Mouse (Mus musculus) stomach, embryonic 14.5 days (tissue): ENCODE measurements at regions not wholly inside any gene's neighbourhood (a gene's known extent, or its start where the extent isn't known, plus 50 kb on each side); places are given as distances from the start of the nearest gene placed in this dataset.

Experiments used
- ATAC-seq: fragments of 200-750 bp; cut with Nextera tagmentation; 2 replicates; pipeline ENCODE4 v1.8.0; 2017; ENCODE audit warnings: low read depth, moderate TSS enrichment; ENCODE audit not compliant: insufficient number of reproducible peaks, insufficient read depth, low FRiP score
- H3K27ac ChIP-seq: fragments of 300-500 bp; sonication (generic); 2 replicates; pipeline ENCODE4 v1.5.1; 2014; ENCODE audit warnings: mild to moderate bottlenecking, low read length, moderate library complexity, mixed read lengths
- H3K27me3 ChIP-seq: fragments of 300-500 bp; sonication (generic); 2 replicates; pipeline ENCODE4 v1.6.1; 2014; ENCODE audit warnings: low read length, control low read depth, mixed read lengths; ENCODE audit not compliant: control insufficient read depth, insufficient read depth
- H3K36me3 ChIP-seq: fragments of 300-500 bp; sonication (generic); 2 replicates; pipeline ENCODE4 v1.6.1; 2014; ENCODE audit warnings: mild to moderate bottlenecking, control low read depth, low read length, moderate library complexity, mixed read lengths; ENCODE audit not compliant: control insufficient read depth, insufficient read depth
- H3K4me1 ChIP-seq: fragments of 300-500 bp; sonication (generic); 2 replicates; pipeline ENCODE4 v1.6.1; 2014; ENCODE audit warnings: low read length, control low read depth, mixed read lengths; ENCODE audit not compliant: control insufficient read depth, insufficient read depth
- H3K4me2 ChIP-seq: fragments of 300-500 bp; sonication (generic); replicated peaks from 2 replicates; pipeline ENCODE4 v1.6.1; 2014; ENCODE audit warnings: low read depth, low read length, control low read depth
- H3K4me3 ChIP-seq: fragments of 300-500 bp; sonication (generic); 2 replicates; pipeline ENCODE4 v1.5.1; 2014; ENCODE audit warnings: low read depth, low read length, control low read depth
- H3K9ac ChIP-seq: fragments of 300-500 bp; sonication (generic); replicated peaks from 2 replicates; pipeline ENCODE4 v1.6.1; 2014; ENCODE audit warnings: low read depth, mild to moderate bottlenecking, control low read depth, low read length, moderate library complexity, mixed read lengths
- H3K9me3 ChIP-seq: fragments of 300-500 bp; sonication (generic); 2 replicates; pipeline ENCODE4 v1.6.1; 2016; ENCODE audit warnings: low read depth, low read length, control low read depth; ENCODE audit not compliant: control insufficient read depth
- WGBS: fragments of 180-500 bp; shearing (Covaris S2); extraction: QIAGEN DNeasy Blood & Tissue Kit; methylation state at CpG from one replicate; pipeline ENCODE4 v1.1.7; 2014; 5-methylcytosine and 5-hydroxymethylcytosine counted together

DNA sequence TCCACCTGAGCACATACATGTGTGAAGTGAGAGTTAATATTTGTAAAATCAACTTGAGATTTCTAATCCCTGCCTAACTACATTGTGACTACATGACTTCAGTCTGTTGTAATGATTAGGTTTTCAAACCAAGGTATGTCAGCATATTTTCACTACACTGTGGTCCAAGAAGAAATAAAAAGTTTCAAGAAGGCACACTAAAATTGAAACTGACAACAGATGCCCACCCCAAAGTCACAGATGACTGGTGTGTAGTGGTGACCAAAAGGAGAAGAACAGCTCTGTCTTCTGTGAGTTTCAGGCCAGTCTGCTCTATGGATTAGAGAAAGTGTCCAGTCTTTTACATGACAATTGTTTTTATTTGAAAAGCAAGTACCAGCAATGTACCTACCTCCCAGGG lies 255.9 kb upstream of the Klf6 start:
- no peak overlapping the region for H3K4me3 ChIP-seq
- ATAC-seq = no peak
- no peak overlapping the region for H3K27ac ChIP-seq
- no peak overlapping the region for H3K9ac ChIP-seq
- 0 out of 2 replicates have a peak, but pooled peaks cover 3% of the 10 kb centered on the region for H3K4me1 ChIP-seq
- H3K9me3 ChIP-seq = no peaks in the 10 kb centered on the region
- no peaks in the 10 kb centered on the region for H3K27me3 ChIP-seq
- H3K36me3 ChIP-seq = no peaks in the 10 kb centered on the region
- H3K4me2 ChIP-seq = no peak overlapping the region

DNA sequence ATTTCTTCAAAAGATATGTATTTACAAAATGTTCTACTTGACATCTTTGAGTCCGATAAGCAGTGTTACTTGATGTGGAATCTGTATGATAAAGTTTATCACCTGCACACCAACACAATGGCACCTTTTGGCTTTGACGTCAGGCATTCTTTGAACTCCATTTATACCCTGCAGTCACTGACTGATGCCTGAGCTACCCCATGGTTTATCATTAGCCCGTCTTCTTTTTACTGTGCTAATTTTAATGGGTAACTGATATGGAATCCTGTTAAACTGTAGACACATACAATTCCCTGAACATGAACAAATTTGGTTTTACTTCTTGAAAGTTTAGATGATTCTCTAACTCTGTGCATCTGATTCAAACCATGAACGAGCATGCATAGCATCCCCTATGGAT lies 253.8 kb upstream of the Klf6 start:
- no peak overlapping the region for H3K27ac ChIP-seq
- ATAC-seq = no peak
- H3K4me2 ChIP-seq = no peak overlapping the region

DNA sequence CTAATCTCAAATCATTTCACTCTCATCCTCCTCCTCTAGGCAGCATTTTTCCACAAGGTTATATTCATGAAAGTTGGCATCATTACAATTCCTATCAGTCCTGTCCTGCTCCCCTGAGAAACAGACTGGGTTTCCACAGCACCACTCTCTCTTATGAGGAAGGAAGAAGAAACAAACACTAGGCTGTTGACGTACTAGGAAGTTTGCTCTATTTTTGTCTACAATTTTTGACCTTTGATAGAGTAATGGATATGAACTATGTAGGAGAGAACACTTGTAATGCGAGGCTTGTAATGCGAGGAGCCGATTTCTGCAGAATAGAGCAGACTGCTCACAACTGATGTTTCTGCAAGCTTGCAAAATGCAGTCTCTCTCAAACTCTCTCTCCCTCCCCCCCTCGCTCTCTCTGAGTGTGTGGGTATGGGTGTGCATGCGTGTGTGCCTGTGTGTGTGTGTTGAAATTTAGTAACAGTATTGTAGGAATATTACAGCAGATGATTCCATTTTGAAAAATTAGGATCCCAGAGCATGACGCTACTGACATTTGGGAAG lies 247.0 kb upstream of the Klf6 start:
- 68% methylated on average over 7 of the region's 7 CpGs for whole genome bisulfite sequencing
- H3K36me3 ChIP-seq = no peaks in the 10 kb centered on the region
- H3K27ac ChIP-seq = no peak overlapping the region

More for the DNA sequence above, 253.8 kb upstream of the Klf6 start:
- Histone ChIP-seq H3K27me3 (no peaks in the 10 kb centered on the region), H3K9ac (no peak overlapping the region), H3K4me1 (0 out of 2 replicates have a peak, but pooled peaks cover 3% of the 10 kb centered on the region), H3K9me3 (no peaks in the 10 kb centered on the region), H3K36me3 (no peaks in the 10 kb centered on the region), H3K4me3 (no peak overlapping the region)
- 83% methylated on average over 4 of the region's 4 CpGs for WGBS

DNA sequence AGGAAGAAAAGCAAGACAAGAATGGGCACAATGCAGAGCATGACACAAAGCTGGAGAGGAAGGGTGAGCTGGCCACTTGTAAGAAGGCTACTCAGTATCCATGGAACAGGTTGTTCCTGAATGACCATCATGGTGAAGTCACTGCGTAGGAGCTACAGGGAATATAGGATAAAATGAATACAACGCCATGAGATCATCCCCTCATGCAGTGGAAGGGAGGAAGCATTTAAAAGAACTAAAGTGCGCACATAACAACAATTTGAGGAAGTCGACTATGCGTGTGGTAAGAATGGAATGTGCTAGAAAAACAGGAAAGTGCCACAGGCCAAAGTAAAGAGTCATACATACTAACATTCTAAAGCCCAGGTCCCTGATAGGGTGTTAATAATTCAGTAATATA lies 246.4 kb upstream of the Klf6 start:
- Histone ChIP-seq H3K4me2 (no peak overlapping the region), H3K36me3 (no peaks in the 10 kb centered on the region), H3K4me3 (no peak overlapping the region), H3K27ac (no peak overlapping the region), H3K27me3 (no peaks in the 10 kb centered on the region), H3K4me1 (no peaks in the 10 kb centered on the region), H3K9ac (no peak overlapping the region), H3K9me3 (no peaks in the 10 kb centered on the region)
- WGBS = 85% methylated on average over 5 of the region's 5 CpGs
- ATAC-seq = no peak

More for the DNA sequence above, 247.0 kb upstream of the Klf6 start:
- no peak overlapping the region for H3K4me3 ChIP-seq
- ATAC-seq = no peak
- no peaks in the 10 kb centered on the region for H3K27me3 ChIP-seq
- H3K4me2 ChIP-seq = no peak overlapping the region
- H3K4me1 ChIP-seq = no peaks in the 10 kb centered on the region
- no peak overlapping the region for H3K9ac ChIP-seq
- H3K9me3 ChIP-seq = no peaks in the 10 kb centered on the region

DNA sequence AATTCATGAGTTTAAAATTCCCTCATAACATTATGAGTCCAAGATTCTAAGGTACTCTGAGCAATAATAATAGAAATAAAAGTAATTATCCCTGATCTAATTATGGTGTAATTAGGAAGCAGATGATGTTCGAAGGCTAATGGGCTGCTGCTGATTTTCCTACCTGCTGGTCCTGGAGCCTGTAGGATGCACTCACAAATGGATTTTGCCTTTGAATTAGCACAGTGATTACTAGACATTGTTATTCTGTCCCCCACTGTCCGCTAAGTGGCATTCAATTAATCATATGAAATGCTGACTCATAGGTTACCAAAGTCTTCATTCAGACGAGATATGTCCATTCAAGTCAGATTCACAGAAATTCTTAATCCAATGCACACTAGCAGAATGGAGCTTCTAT lies 246.0 kb upstream of the Klf6 start:
- no peaks in the 10 kb centered on the region for H3K36me3 ChIP-seq
- no peaks in the 10 kb centered on the region for H3K4me1 ChIP-seq
- H3K9me3 ChIP-seq = no peaks in the 10 kb centered on the region
- 65% methylated on average over 3 of the region's 3 CpGs for WGBS
- H3K27ac ChIP-seq = no peak overlapping the region
- H3K4me2 ChIP-seq = no peak overlapping the region
- no peaks in the 10 kb centered on the region for H3K27me3 ChIP-seq
- ATAC-seq = no peak
- no peak overlapping the region for H3K9ac ChIP-seq
- H3K4me3 ChIP-seq = no peak overlapping the region

DNA sequence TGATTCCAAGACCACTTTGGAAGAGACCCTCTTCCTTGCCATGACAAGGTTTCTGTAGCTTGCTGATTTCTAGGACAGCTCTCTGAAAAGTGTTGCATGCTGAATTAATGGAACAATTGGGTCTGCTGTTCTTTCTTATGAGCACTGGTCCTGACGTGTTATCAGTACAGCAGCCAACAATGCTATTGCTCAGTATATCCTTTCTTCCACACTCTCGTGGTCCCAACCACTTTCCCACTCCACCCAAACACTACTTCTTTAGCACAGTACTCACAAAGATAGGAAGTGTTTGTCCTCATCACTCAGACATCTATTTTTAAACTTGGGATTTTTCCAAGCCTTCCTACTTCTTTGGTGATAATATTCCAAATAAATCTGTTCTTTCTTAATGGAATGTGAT lies 233.2 kb upstream of the Klf6 start:
- Histone ChIP-seq H3K4me1 (no peaks in the 10 kb centered on the region), H3K9ac (no peak overlapping the region), H3K4me2 (no peak overlapping the region), H3K27ac (no peak overlapping the region), H3K36me3 (no peaks in the 10 kb centered on the region), H3K27me3 (no peaks in the 10 kb centered on the region), H3K9me3 (no peaks in the 10 kb centered on the region), H3K4me3 (no peak overlapping the region)
- WGBS = 59% methylated on average over 2 of the region's 2 CpGs
- ATAC-seq = no peak

DNA sequence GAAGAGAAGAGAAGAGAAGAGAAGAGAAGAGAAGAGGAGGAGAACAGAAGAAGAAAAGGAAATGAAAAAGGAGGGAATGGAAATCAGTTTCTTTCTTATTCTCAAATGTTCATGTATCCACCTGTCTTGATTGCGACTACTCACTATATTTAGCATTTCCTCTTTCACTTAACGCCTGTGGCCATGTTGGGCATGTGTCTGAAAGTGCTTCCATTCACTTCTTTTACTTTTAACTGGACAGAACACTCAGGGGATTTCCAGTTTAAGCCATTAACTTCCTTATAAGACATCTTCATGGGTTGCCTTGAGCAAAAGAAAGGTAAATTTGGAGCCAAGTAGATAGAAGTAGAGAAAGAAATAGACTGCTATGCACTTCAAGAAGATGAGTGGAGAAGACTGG lies 226.3 kb upstream of the Klf6 start:
- H3K4me3 ChIP-seq = no peak overlapping the region
- no peak for ATAC-seq
- H3K27me3 ChIP-seq = no peaks in the 10 kb centered on the region
- 81% methylated on average over 2 of the region's 2 CpGs for WGBS
- H3K9me3 ChIP-seq = no peaks in the 10 kb centered on the region
- no peaks in the 10 kb centered on the region for H3K4me1 ChIP-seq
- no peak overlapping the region for H3K9ac ChIP-seq
- H3K36me3 ChIP-seq = no peaks in the 10 kb centered on the region
- no peak overlapping the region for H3K4me2 ChIP-seq
- no peak overlapping the region for H3K27ac ChIP-seq

DNA sequence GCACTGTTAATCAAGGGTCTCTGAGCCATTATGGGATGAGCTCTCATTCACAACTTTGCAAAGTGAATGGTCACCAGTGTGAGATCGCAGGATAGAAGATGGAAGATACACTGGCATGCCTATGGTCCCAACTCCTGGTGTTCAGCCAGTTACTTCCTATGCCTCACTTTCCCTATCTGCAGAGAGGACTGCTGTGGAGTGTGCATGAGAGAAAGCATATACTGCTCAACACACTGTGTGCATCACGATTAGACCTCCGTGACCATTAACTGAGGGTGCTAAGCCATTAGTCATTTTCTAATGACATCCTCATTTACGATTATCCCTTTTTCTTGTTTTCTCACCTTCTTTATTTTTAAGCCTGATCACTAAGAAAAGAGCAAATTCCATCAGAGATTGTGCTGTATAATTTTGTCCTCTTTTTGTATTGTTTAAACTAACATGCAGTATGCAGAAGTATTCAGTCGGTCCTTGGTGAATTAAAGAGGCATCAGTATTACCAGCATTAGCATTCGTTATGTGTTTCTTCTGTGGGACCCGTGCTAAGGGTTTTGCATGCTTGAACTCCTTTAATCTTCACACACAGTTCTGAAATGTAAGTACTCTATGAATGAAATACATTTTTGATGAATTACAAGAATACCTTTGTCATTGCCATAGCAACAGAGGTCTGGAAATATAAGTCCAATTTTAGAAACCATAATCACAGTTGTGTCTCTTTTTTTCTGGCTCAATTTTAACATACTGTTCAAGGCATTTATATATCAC lies 219.4 kb upstream of the Klf6 start:
- no peaks in the 10 kb centered on the region for H3K36me3 ChIP-seq
- no peaks in the 10 kb centered on the region for H3K9me3 ChIP-seq
- H3K4me1 ChIP-seq = no peaks in the 10 kb centered on the region
- no peaks in the 10 kb centered on the region for H3K27me3 ChIP-seq
- H3K27ac ChIP-seq = no peak overlapping the region
- H3K4me3 ChIP-seq = no peak overlapping the region
- WGBS = 82% methylated on average over 7 of the region's 7 CpGs
- no peak for ATAC-seq
- no peak overlapping the region for H3K4me2 ChIP-seq
- H3K9ac ChIP-seq = no peak overlapping the region

DNA sequence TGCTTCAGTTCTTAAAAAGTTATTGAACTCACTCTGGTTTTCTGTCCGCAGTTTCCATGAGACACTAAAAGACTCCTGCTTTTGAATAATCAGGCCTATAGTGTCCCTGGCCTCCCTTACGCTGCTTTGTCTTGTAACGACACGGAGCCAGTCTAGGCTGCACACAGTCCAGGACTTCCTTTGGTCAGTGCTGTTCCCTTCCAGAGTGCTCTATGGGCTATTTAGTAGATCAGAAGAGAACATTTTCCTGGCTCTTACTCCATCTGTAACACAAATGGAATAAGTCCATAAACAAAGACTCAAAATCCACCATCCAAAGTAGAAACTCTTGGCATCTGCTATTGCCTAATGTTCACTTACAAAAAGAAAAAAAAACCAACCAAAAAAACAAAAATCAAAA lies 213.0 kb upstream of the Klf6 start:
- no peak for ATAC-seq
- H3K4me2 ChIP-seq = no peak overlapping the region

More for the DNA sequence above, 213.0 kb upstream of the Klf6 start:
- Histone ChIP-seq H3K9ac (no peak overlapping the region), H3K4me1 (no peaks in the 10 kb centered on the region), H3K4me3 (no peak overlapping the region), H3K36me3 (no peaks in the 10 kb centered on the region), H3K9me3 (no peaks in the 10 kb centered on the region), H3K27me3 (no peaks in the 10 kb centered on the region), H3K27ac (no peak overlapping the region)
- WGBS = 92% methylated on average over 4 of the region's 4 CpGs
